Mouse (Mus musculus) small intestine, adult 2 months (tissue): ENCODE data around the gene Rapgef4.

ENCODE experiments used
- CTCF ChIP-seq: fragments of 200-500 bp; IDR thresholded peaks from 2 replicates; pipeline ENCODE4 v1.5.1; 2012; ENCODE audit warnings: low read depth, mild to moderate bottlenecking, control low read depth, inconsistent platforms, low read length, moderate library complexity, mixed read lengths; ENCODE audit not compliant: insufficient replicate concordance, insufficient read length; ENCODE audit errors: extremely low read depth
- POLR2A ChIP-seq: fragments of 200-500 bp; IDR thresholded peaks from 2 replicates; pipeline ENCODE4 v1.6.1; 2012; ENCODE audit warnings: low read depth, mild to moderate bottlenecking, control low read depth, inconsistent platforms, low read length, moderate library complexity

- TF ChIP-seq CTCF (no peak), POLR2A (no peak)
Measured at GRCm38 (mm10) chr2:72242910-72243675, 262.1 kb downstream of the Rapgef4 start.
